Mouse (Mus musculus): ENCODE data around the gene Tkfc. TPM values are rescaled to one million over a fixed set of nuclear protein-coding genes. Genes with fewer than 3 reads are reported as not detected.

Gene Tkfc
- polyA plus RNA-seq (2014; fragmentation: Illumina TruSeq; extraction: RNeasy Lipid Tissue Mini Kit (QIAGEN cat#74804)) = 2.5 TPM

GRCm38 (mm10) chr19:10605293-10605900 is at the start of gene Tkfc, which contains the start of gene Ddb1:
Gene Tkfc, minus strand, starts transcription at chr19:10605654.
Gene Ddb1, plus strand, starts transcription at chr19:10605327.

GRCm38 (mm10) chr19:10634106-10634871 is 28.8 kb upstream of the Tkfc start, which contains the start of gene Vwce:
Gene Vwce, plus strand, starts transcription at chr19:10634213.

GRCm38 (mm10) chr19:10576690-10577561 is 28.5 kb downstream of the Tkfc start, which contains the start of the genes Cyb561a3 and Tmem138:
Gene Cyb561a3, plus strand, starts transcription at chr19:10577172.
Gene Tmem138, minus strand, starts transcription at chr19:10577362.

GRCm38 (mm10) chr19:10555624-10556510 is 49.6 kb downstream of the Tkfc start, which contains the start of gene Tmem216:
Gene Tmem216, minus strand, starts transcription at chr19:10556238.

Other genes with a start within 250 kb of the Tkfc start
- 12.6 TPM for gene Syt7, start 216.6 kb downstream of the Tkfc start, polyA plus RNA-seq (2014; fragmentation: Illumina TruSeq; extraction: RNeasy Lipid Tissue Mini Kit (QIAGEN cat#74804))
- gene Lrrc10b, start 148.2 kb downstream of the Tkfc start, polyA plus RNA-seq (2014; fragmentation: Illumina TruSeq; extraction: RNeasy Lipid Tissue Mini Kit (QIAGEN cat#74804)) = 1.5 TPM
- 0.46 TPM for gene Ppp1r32, start 122.7 kb downstream of the Tkfc start, polyA plus RNA-seq (2014; fragmentation: Illumina TruSeq; extraction: RNeasy Lipid Tissue Mini Kit (QIAGEN cat#74804))
- 60.6 TPM for gene Cpsf7, start 80.4 kb downstream of the Tkfc start, polyA plus RNA-seq (2014; fragmentation: Illumina TruSeq; extraction: RNeasy Lipid Tissue Mini Kit (QIAGEN cat#74804))
- 64.2 TPM for gene Sdhaf2, start 79.5 kb downstream of the Tkfc start, polyA plus RNA-seq (2014; fragmentation: Illumina TruSeq; extraction: RNeasy Lipid Tissue Mini Kit (QIAGEN cat#74804))
- 3.9 TPM for gene Tmem216, start 49.4 kb downstream of the Tkfc start, polyA plus RNA-seq (2014; fragmentation: Illumina TruSeq; extraction: RNeasy Lipid Tissue Mini Kit (QIAGEN cat#74804))
- 2.4 TPM for gene Cyb561a3, start 28.5 kb downstream of the Tkfc start, polyA plus RNA-seq (2014; fragmentation: Illumina TruSeq; extraction: RNeasy Lipid Tissue Mini Kit (QIAGEN cat#74804))
- 11.9 TPM for gene Tmem138, start 28.3 kb downstream of the Tkfc start, polyA plus RNA-seq (2014; fragmentation: Illumina TruSeq; extraction: RNeasy Lipid Tissue Mini Kit (QIAGEN cat#74804))
- 102 TPM for gene Ddb1, start 327 bp downstream of the Tkfc start, polyA plus RNA-seq (2014; fragmentation: Illumina TruSeq; extraction: RNeasy Lipid Tissue Mini Kit (QIAGEN cat#74804))
- gene Vwce, start 28.6 kb upstream of the Tkfc start, polyA plus RNA-seq (2014; fragmentation: Illumina TruSeq; extraction: RNeasy Lipid Tissue Mini Kit (QIAGEN cat#74804)) = not detected
- gene Pga5, start 72.4 kb upstream of the Tkfc start, polyA plus RNA-seq (2014; fragmentation: Illumina TruSeq; extraction: RNeasy Lipid Tissue Mini Kit (QIAGEN cat#74804)) = not detected
- gene Vps37c, start 83.1 kb upstream of the Tkfc start, polyA plus RNA-seq (2014; fragmentation: Illumina TruSeq; extraction: RNeasy Lipid Tissue Mini Kit (QIAGEN cat#74804)) = 1.8 TPM
- gene Cd5, start 133.3 kb upstream of the Tkfc start, polyA plus RNA-seq (2014; fragmentation: Illumina TruSeq; extraction: RNeasy Lipid Tissue Mini Kit (QIAGEN cat#74804)) = not detected
- gene Cd6, start 224.4 kb upstream of the Tkfc start, polyA plus RNA-seq (2014; fragmentation: Illumina TruSeq; extraction: RNeasy Lipid Tissue Mini Kit (QIAGEN cat#74804)) = not detected
- gene Slc15a3, start 234.1 kb upstream of the Tkfc start, polyA plus RNA-seq (2014; fragmentation: Illumina TruSeq; extraction: RNeasy Lipid Tissue Mini Kit (QIAGEN cat#74804)) = 2.0 TPM

Data from ovary, adult 10 weeks (tissue).